ENCODE assay signal across 9 mouse cellular contexts in genomic region chr11:61487401-61487800, GRCm38 (mm10). TPM values are rescaled to one million over a fixed set of nuclear protein-coding genes. Genes with fewer than 3 reads are reported as not detected.
DNase-seq lines count a peak whose midpoint lies in the region; ATAC-seq lines count a peak whose summit lies in the region.
"Had no signal": no experiment of that assay in that cellular context is flagged by ENCODE, and none has a peak within 500 bp of the region (broad histone marks: within the 10 kb centered on the region; RNA-seq: fewer than 3 reads in every experiment).

No protein-coding gene starts in this region.

- H3K36me3 ChIP-seq in forebrain, embryonic 14.5 days (ENCODE audit: control insufficient read depth, insufficient read depth, low read length) = peaks cover 50% of the 10 kb centered on the region
- H3K36me3 ChIP-seq in kidney, embryonic 15.5 days = peaks cover 47% of the 10 kb centered on the region
- peaks cover 31% of the 10 kb centered on the region for H3K36me3 ChIP-seq in neural tube, embryonic 14.5 days (ENCODE audit: control insufficient read depth, insufficient read depth, low read length)

- WGBS in forebrain, embryonic 14.5 days = 41% methylated on average over 2 of the region's 2 CpGs
- WGBS in kidney, embryonic 15.5 days = 17% methylated on average over 2 of the region's 2 CpGs
- 18% methylated on average over 2 of the region's 2 CpGs for WGBS in neural tube, embryonic 14.5 days

- no peak overlapping the region for H3K4me3 ChIP-seq in forebrain, embryonic 14.5 days (ENCODE audit: low read depth, low read length)
- H3K4me3 ChIP-seq in kidney, embryonic 15.5 days (replicated peaks) = no peak overlapping the region
- no peak overlapping the region for H3K4me3 ChIP-seq in neural tube, embryonic 14.5 days (ENCODE audit: low read depth, low read length)

- H3K27ac ChIP-seq in forebrain, embryonic 14.5 days (ENCODE audit: low read depth, low read length) = peak overlapping the region; percentile 68
- 0 out of 2 replicates have a peak overlapping the region, but pooled peaks have one; percentile 97 for H3K27ac ChIP-seq in kidney, embryonic 15.5 days
- peak overlapping the region; percentile 48; the same call in 1 of the 2 replicates for H3K27ac ChIP-seq in neural tube, embryonic 14.5 days (ENCODE audit: low read depth, low read length)

- H3K27me3 ChIP-seq in forebrain, embryonic 14.5 days (replicated peaks; ENCODE audit: control insufficient read depth, insufficient read depth, low read length) = no peaks in the 10 kb centered on the region
- H3K27me3 ChIP-seq in kidney, embryonic 15.5 days = no peaks in the 10 kb centered on the region
- H3K27me3 ChIP-seq in neural tube, embryonic 14.5 days (ENCODE audit: control insufficient read depth, insufficient read depth, low read length) = no peaks in the 10 kb centered on the region

- ATAC-seq in forebrain, embryonic 14.5 days = no peak
- ATAC-seq in kidney, embryonic 15.5 days (replicated peaks; ENCODE audit: low FRiP score) = no peak
- peak; percentile 39; the same call in 1 of the 2 replicates for ATAC-seq in neural tube, embryonic 14.5 days (ENCODE audit: low read depth)

- H3K9me3 ChIP-seq in forebrain, embryonic 14.5 days (replicated peaks; ENCODE audit: control insufficient read depth, low read length) = no peaks in the 10 kb centered on the region
- H3K9me3 ChIP-seq in kidney, embryonic 15.5 days (replicated peaks) = no peaks in the 10 kb centered on the region
- no peaks in the 10 kb centered on the region for H3K9me3 ChIP-seq in neural tube, embryonic 14.5 days (ENCODE audit: control insufficient read depth, low read length)

- H3K4me1 ChIP-seq in forebrain, embryonic 14.5 days (ENCODE audit: control insufficient read depth, insufficient read depth, low read length) = peaks cover 37% of the 10 kb centered on the region
- H3K4me1 ChIP-seq in kidney, embryonic 15.5 days = peaks cover 67% of the 10 kb centered on the region
- H3K4me1 ChIP-seq in neural tube, embryonic 14.5 days (ENCODE audit: control insufficient read depth, insufficient read depth, low read length) = peaks cover 20% of the 10 kb centered on the region

- peak; percentile 73 for DNase-seq in layer of hippocampus, adult 9-11 months
- DNase-seq in layer of hippocampus, adult 8-10 months (ENCODE audit: low spot score in 2 of 2) = no peak
- peak; percentile 83 for DNase-seq in adrenal gland, postnatal 14 days
- peak; percentile 66 for DNase-seq in forebrain, embryonic 14.5 days (ENCODE audit: low spot score)
- DNase-seq in left cerebral cortex, adult 11 months (ENCODE audit: low spot score) = no peak
- DNase-seq in spleen, postnatal 4 days (ENCODE audit: low spot score in 2 of 2) = no peak

- H3K4me2 ChIP-seq in forebrain, embryonic 14.5 days (ENCODE audit: low read length) = 0 out of 2 replicates have a peak overlapping the region, but pooled peaks have one; percentile 46
- H3K4me2 ChIP-seq in kidney, embryonic 15.5 days = peak overlapping the region; percentile 58
- H3K4me2 ChIP-seq in neural tube, embryonic 14.5 days (ENCODE audit: low read depth, low read length) = no peak overlapping the region

- H3K9ac ChIP-seq in forebrain, embryonic 14.5 days (ENCODE audit: low read length) = no peak overlapping the region
- no peak overlapping the region for H3K9ac ChIP-seq in kidney, embryonic 15.5 days
- no peak overlapping the region for H3K9ac ChIP-seq in neural tube, embryonic 14.5 days (replicated peaks; ENCODE audit: low read depth, low read length)

RNA-seq across cellular contexts. Expression of gene Mfap4, which starts 2.2 kb away (rescaled TPM):
- total RNA-seq in layer of hippocampus, adult 8-10 months (2022) = 1 to 10 TPM; 5.1 to 7.5 (median 5.6) TPM
- total RNA-seq in adrenal gland, postnatal 14 days (2021) = 23.5 and 34.4 TPM in 2 replicates
- 51.6 and 65.7 TPM in 2 replicates for polyA plus RNA-seq in forebrain, embryonic 14.5 days (2014; fragmentation: Nextera tagmentation; extraction: Ambion mirVana)
- polyA plus RNA-seq in kidney, embryonic 15.5 days (2015; fragmentation: Nextera tagmentation; extraction: Ambion mirVana) = 141 and 161 TPM in 2 replicates
- 6.1 and 52.7 TPM in 2 replicates for polyA plus RNA-seq in neural tube, embryonic 14.5 days (2014; fragmentation: Nextera tagmentation; extraction: Ambion mirVana)
- total RNA-seq: neutrophil, adult 5-6 weeks had no signal

RNA-seq across cellular contexts. Expression of gene Mapk7, which starts 6.8 kb away (rescaled TPM):
- 10 to 100 TPM; 27.1 to 28.8 (median 28.2) TPM for total RNA-seq in layer of hippocampus, adult 8-10 months (2022)
- total RNA-seq in adrenal gland, postnatal 14 days (2021) = 16.7 and 20.0 TPM in 2 replicates
- 59.0 and 75.8 TPM in 2 replicates for polyA plus RNA-seq in forebrain, embryonic 14.5 days (2014; fragmentation: Nextera tagmentation; extraction: Ambion mirVana)
- 54.1 and 63.6 TPM in 2 replicates for polyA plus RNA-seq in kidney, embryonic 15.5 days (2015; fragmentation: Nextera tagmentation; extraction: Ambion mirVana)
- polyA plus RNA-seq in neural tube, embryonic 14.5 days (2014; fragmentation: Nextera tagmentation; extraction: Ambion mirVana) = 52.8 and 65.7 TPM in 2 replicates

RNA-seq across cellular contexts. Expression of gene B9d1, which starts 17.5 kb away (rescaled TPM):
- 10 to 100 TPM; 43.1 to 52.1 (median 47.2) TPM for total RNA-seq in layer of hippocampus, adult 8-10 months (2022)
- 15.3 and 16.0 TPM in 2 replicates for total RNA-seq in adrenal gland, postnatal 14 days (2021)
- 38.9 and 55.5 TPM in 2 replicates for polyA plus RNA-seq in forebrain, embryonic 14.5 days (2014; fragmentation: Nextera tagmentation; extraction: Ambion mirVana)
- 42.6 and 45.2 TPM in 2 replicates for polyA plus RNA-seq in kidney, embryonic 15.5 days (2015; fragmentation: Nextera tagmentation; extraction: Ambion mirVana)
- 35.6 and 36.9 TPM in 2 replicates for polyA plus RNA-seq in neural tube, embryonic 14.5 days (2014; fragmentation: Nextera tagmentation; extraction: Ambion mirVana)
- total RNA-seq: neutrophil, adult 5-6 weeks had no signal

RNA-seq across cellular contexts. Expression of gene Rnf112, which starts 33.5 kb away (rescaled TPM):
- 100 to 1,000 TPM; 373 to 488 (median 430) TPM for total RNA-seq in layer of hippocampus, adult 8-10 months (2022)
- 1.2 and 2.1 TPM in 2 replicates for total RNA-seq in adrenal gland, postnatal 14 days (2021)
- 6.9 and 10.3 TPM in 2 replicates for polyA plus RNA-seq in forebrain, embryonic 14.5 days (2014; fragmentation: Nextera tagmentation; extraction: Ambion mirVana)
- polyA plus RNA-seq in kidney, embryonic 15.5 days (2015; fragmentation: Nextera tagmentation; extraction: Ambion mirVana) = 0.30 and 1.1 TPM in 2 replicates
- 7.2 and 9.3 TPM in 2 replicates for polyA plus RNA-seq in neural tube, embryonic 14.5 days (2014; fragmentation: Nextera tagmentation; extraction: Ambion mirVana)
- total RNA-seq: neutrophil, adult 5-6 weeks had no signal

Comparison
In these comparisons a context has a peak if more than half of its experiments do, and no peak if none do; other contexts are left out.
1. DNase-seq: peak in layer of hippocampus, adult 9-11 months (single experiment), adrenal gland, postnatal 14 days (single experiment) and forebrain, embryonic 14.5 days (single experiment); none in layer of hippocampus, adult 8-10 months (0 of 2), left cerebral cortex, adult 11 months (single experiment) and spleen, postnatal 4 days (0 of 2).
2. Peak in every context shown above with its lines, with median percentiles within 50 percentile points of each other: H3K27ac ChIP-seq.